Mouse (Mus musculus) stomach, embryonic 15.5 days (tissue): ENCODE data around the gene Aanat. TPM values are rescaled to one million over a fixed set of nuclear protein-coding genes. Genes with fewer than 3 reads are reported as not detected.
A peak's percentile ranks its signal among the peaks of the same experiment; 100 is the strongest.

Experiments used
- ATAC-seq: fragments of 200-750 bp; cut with Nextera tagmentation; 2 replicates; pipeline ENCODE4 v1.8.0; 2017; ENCODE audit warnings: low read depth, moderate number of reproducible peaks, moderate TSS enrichment; ENCODE audit not compliant: insufficient read depth, low FRiP score
- H3K27ac ChIP-seq: fragments of 300-500 bp; sonication (generic); 2 replicates; pipeline ENCODE4 v1.5.1; 2015; ENCODE audit warnings: mild to moderate bottlenecking, inconsistent platforms
- H3K27me3 ChIP-seq: fragments of 300-500 bp; sonication (generic); replicated peaks from 2 replicates; pipeline ENCODE4 v1.6.1; 2015; ENCODE audit warnings: inconsistent platforms
- H3K36me3 ChIP-seq: fragments of 300-500 bp; sonication (generic); 2 replicates; pipeline ENCODE4 v1.6.1; 2015; ENCODE audit warnings: inconsistent platforms
- H3K4me1 ChIP-seq: fragments of 300-500 bp; sonication (generic); 2 replicates; pipeline ENCODE4 v1.6.1; 2015; ENCODE audit warnings: inconsistent platforms
- H3K4me2 ChIP-seq: fragments of 300-500 bp; sonication (generic); 2 replicates; pipeline ENCODE4 v1.6.1; 2015; ENCODE audit warnings: mild to moderate bottlenecking, inconsistent platforms
- H3K4me3 ChIP-seq: fragments of 300-500 bp; sonication (generic); replicated peaks from 2 replicates; pipeline ENCODE4 v1.5.1; 2015; ENCODE audit warnings: inconsistent platforms
- H3K9ac ChIP-seq: fragments of 300-500 bp; sonication (generic); 2 replicates; pipeline ENCODE4 v1.6.1; 2015; ENCODE audit warnings: inconsistent platforms
- H3K9me3 ChIP-seq: fragments of 300-500 bp; sonication (generic); 2 replicates; pipeline ENCODE4 v1.6.1; 2016; ENCODE audit warnings: inconsistent platforms
- WGBS: fragments of 180-500 bp; shearing (Covaris S2); methylation state at CpG from one replicate; pipeline ENCODE4 v1.1.7; 2015; 5-methylcytosine and 5-hydroxymethylcytosine counted together
- polyA plus RNA-seq: library from polyadenylated mRNA; unstranded; fragments of >200 nt; fragmentation: Nextera tagmentation; extraction: Ambion mirVana; gene quantifications from 2 replicates; pipeline ENCODE4 v1.2.1, GENCODE M21; 2015

Aanat gene
- polyA plus RNA-seq, 1 experiment from 2014 or later, result 0.09 TPM

- Histone ChIP-seq H3K9ac (no peak overlapping the region), H3K4me2 (no peak overlapping the region), H3K4me1 (peaks cover 18% of the 10 kb centered on the region), H3K27ac (no peak overlapping the region), H3K4me3 (no peak overlapping the region), H3K27me3 (no peaks in the 10 kb centered on the region), H3K36me3 (no peaks in the 10 kb centered on the region), H3K9me3 (no peaks in the 10 kb centered on the region)
- ATAC-seq, result no peak
- WGBS, result 67% methylated on average over 3 of the region's 3 CpGs
Observed at GRCm38 (mm10) chr11:116641731-116642130, 55.5 kb downstream of the Aanat start.

DNA sequence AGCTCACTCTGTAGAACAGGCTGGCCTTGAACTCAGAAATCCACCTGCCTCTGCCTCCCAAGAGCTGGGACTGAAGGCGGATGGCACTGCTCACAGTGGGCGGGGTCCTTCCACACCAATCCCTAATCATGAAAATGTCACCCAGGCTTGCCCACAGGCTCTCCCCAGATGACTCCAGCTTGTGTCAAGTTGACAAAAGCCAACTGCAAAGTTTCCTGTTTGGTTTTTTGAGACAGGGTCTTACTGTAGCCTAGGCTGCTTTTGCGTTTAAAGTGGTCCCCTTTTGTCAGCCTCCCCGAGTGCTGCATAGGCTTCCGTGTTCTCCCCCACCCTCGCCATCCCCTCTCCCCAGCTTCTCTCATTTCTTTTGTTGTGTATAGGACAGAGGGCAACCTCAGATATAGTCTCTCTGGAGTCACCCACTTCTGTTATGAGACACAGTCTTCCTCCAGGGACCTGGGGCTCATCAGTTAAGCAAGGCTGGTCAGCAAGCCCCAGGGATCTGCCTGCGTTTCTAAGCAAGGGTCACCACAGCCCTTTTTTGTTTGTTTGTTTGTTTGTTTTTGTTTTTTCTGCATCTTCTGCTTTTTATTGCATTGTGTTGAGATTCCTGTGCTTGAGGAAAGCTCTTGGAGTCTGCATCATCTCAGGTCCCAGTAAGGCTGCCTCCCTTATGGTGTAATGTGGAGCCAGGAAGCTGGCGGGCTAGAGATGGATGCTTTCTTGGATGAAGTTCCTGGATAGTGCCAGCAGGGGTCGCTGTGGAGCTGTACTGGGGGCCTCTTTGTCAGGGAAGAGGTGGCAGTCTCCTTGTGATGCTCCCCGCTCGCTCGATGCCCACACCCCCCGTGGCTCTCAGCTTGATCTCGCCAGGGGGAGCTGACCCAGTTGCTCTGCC is 56.7 kb downstream of the Aanat start:
- Histone ChIP-seq H3K4me2 (peak overlapping the region; percentile 45), H3K9me3 (no peaks in the 10 kb centered on the region), H3K4me3 (no peak overlapping the region), H3K9ac (no peak overlapping the region), H3K36me3 (no peaks in the 10 kb centered on the region), H3K27me3 (no peaks in the 10 kb centered on the region), H3K27ac (no peak overlapping the region), H3K4me1 (peaks cover 27% of the 10 kb centered on the region)
- ATAC-seq, result no peak
- 35% methylated on average over 14 of the region's 14 CpGs for WGBS

DNA sequence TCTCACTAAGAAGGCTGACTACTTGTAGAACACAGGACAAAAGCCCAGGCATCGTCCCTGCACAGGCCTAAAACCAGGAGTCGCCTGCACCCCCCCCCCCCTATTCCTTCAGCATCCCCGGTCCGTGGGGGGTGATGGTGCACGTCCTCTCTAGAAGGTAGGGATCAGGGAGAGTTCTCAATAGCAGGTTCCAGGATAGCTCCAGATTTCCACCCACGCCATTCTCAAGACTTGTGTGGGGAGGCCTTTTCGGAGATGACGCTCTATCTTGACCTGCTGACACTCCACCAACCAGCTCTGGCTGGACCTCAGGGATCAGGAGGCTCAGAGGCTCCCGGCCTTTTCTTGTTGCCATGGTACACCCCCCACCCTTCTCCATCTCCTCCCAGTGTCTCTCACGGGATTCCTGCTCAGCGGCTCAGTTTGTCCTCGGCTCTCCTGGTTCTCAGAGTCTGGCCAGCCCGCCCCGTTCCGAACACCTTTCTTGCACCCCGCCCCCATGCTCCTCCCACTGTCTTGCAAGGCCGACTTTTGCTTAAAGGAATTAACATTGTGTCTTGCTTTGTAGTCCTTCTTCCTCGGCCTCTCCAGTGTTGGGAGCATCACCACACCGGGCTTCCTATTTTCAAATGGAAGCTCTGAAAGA is 57.5 kb downstream of the Aanat start:
- Histone ChIP-seq H3K9ac (no peak overlapping the region), H3K4me2 (peak overlapping the region; percentile 45), H3K27me3 (no peaks in the 10 kb centered on the region), H3K36me3 (no peaks in the 10 kb centered on the region), H3K9me3 (no peaks in the 10 kb centered on the region), H3K4me3 (no peak overlapping the region), H3K4me1 (peaks cover 34% of the 10 kb centered on the region), H3K27ac (peak overlapping the region; percentile 71)
- ATAC-seq, result no peak
- WGBS, result 24% methylated on average over 19 of the region's 19 CpGs

- Histone ChIP-seq H3K36me3 (no peaks in the 10 kb centered on the region), H3K4me1 (peaks cover 36% of the 10 kb centered on the region), H3K4me3 (no peak overlapping the region), H3K4me2 (no peak overlapping the region), H3K9me3 (no peaks in the 10 kb centered on the region), H3K9ac (no peak overlapping the region), H3K27ac (peak overlapping the region; percentile 71), H3K27me3 (no peaks in the 10 kb centered on the region)
- 57% methylated on average over 21 of the region's 21 CpGs for WGBS
- no peak for ATAC-seq
Observed at GRCm38 (mm10) chr11:116644225-116645112, 58.2 kb downstream of the Aanat start.

DNA sequence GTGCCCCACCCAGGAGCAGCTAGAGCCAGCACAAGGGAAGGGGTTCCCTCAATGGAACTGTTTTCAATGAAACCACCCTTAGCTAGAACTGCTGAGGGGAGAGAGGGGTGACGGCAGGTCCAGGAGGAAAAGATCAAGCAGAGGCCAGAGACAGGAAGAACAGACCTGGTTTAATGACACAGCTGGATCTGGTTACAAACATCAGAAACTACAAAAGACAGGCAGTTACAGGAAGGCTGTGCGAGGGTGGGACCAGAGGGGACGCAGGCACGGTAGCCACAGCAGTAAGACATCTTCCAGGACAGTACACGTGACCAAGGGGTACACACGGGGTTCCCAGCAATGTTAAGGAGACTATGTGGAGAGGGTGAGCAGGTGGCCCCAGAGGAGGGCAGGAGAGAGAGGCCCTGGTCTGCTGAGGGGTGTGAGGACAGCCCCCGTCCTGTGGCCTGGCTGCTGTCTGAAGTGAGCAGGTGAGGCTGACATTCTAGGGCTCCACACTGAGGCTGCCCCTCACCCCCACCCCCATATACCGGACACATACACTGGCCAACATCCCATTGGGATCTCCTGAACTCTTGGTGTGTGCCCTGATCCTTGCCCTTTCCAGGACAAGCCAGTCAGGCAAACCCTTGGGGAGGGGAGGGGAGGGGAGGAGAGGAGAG is 59.3 kb downstream of the Aanat start:
- Histone ChIP-seq H3K9ac (no peak overlapping the region), H3K4me3 (no peak overlapping the region), H3K36me3 (no peaks in the 10 kb centered on the region), H3K27ac (no peak overlapping the region), H3K27me3 (0 out of 2 replicates have a peak, but pooled peaks cover 4% of the 10 kb centered on the region), H3K9me3 (no peaks in the 10 kb centered on the region), H3K4me1 (peaks cover 36% of the 10 kb centered on the region), H3K4me2 (no peak overlapping the region)
- ATAC-seq, result no peak
- WGBS, result 60% methylated on average over 8 of the region's 8 CpGs

GRCm38 (mm10) chr11:116646136-116646535 is 59.9 kb downstream of the Aanat start:
- no peak overlapping the region for H3K27ac ChIP-seq
- no peak overlapping the region for H3K4me3 ChIP-seq
- H3K4me2 ChIP-seq, result no peak overlapping the region
- H3K4me1 ChIP-seq, result peaks cover 36% of the 10 kb centered on the region
- WGBS, result 64% methylated on average over 11 of the region's 11 CpGs
- no peak for ATAC-seq
- H3K9me3 ChIP-seq, result no peaks in the 10 kb centered on the region
- 0 out of 2 replicates have a peak, but pooled peaks cover 4% of the 10 kb centered on the region for H3K27me3 ChIP-seq
- no peak overlapping the region for H3K9ac ChIP-seq
- H3K36me3 ChIP-seq, result no peaks in the 10 kb centered on the region

GRCm38 (mm10) chr11:116646771-116647170 is 60.5 kb downstream of the Aanat start:
- Histone ChIP-seq H3K4me1 (peaks cover 38% of the 10 kb centered on the region), H3K9ac (no peak overlapping the region)

More at GRCm38 (mm10) chr11:116646771-116647170, 60.5 kb downstream of the Aanat start:
- Histone ChIP-seq H3K4me3 (no peak overlapping the region), H3K27ac (peak overlapping the region; percentile 89), H3K27me3 (0 out of 2 replicates have a peak, but pooled peaks cover 4% of the 10 kb centered on the region), H3K36me3 (no peaks in the 10 kb centered on the region), H3K4me2 (no peak overlapping the region), H3K9me3 (no peaks in the 10 kb centered on the region)
- ATAC-seq, result no peak
- WGBS, result 87% methylated on average over 7 of the region's 7 CpGs

Other genes with a start within 250 kb of the Aanat start
- 13.5 and 14.5 TPM in 2 replicates for gene Rnf157, start 173.4 kb upstream of the Aanat start, polyA plus RNA-seq
- 37.7 and 37.9 TPM in 2 replicates for gene Ubald2, start 152.3 kb upstream of the Aanat start, polyA plus RNA-seq
- gene Qrich2, start 120.2 kb upstream of the Aanat start, polyA plus RNA-seq, result 0.46 and 0.50 TPM in 2 replicates
- 196 and 218 TPM in 2 replicates for gene Prpsap1, start 92.2 kb upstream of the Aanat start, polyA plus RNA-seq
- 15.3 and 20.7 TPM in 2 replicates for gene Sphk1, start 55.5 kb upstream of the Aanat start, polyA plus RNA-seq
- gene Ube2o, start 5.0 kb upstream of the Aanat start, polyA plus RNA-seq, result 12.5 and 14.0 TPM in 2 replicates
- gene Rhbdf2, start 40.6 kb downstream of the Aanat start, polyA plus RNA-seq, result 7.4 and 7.5 TPM in 2 replicates
- gene Prcd, start 67.1 kb downstream of the Aanat start, polyA plus RNA-seq, result 1.2 and 1.3 TPM in 2 replicates
- gene Cygb, start 67.9 kb downstream of the Aanat start, polyA plus RNA-seq, result 16.7 and 17.7 TPM in 2 replicates
- gene St6galnac1, start 189.1 kb downstream of the Aanat start, polyA plus RNA-seq, result not detected in 2 replicates
- 23.0 and 25.7 TPM in 2 replicates for gene Mxra7, start 241.6 kb downstream of the Aanat start, polyA plus RNA-seq